Mouse (Mus musculus): ENCODE results near the gene Smim23. TPM values are rescaled to one million over a fixed set of nuclear protein-coding genes. Genes with fewer than 3 reads are reported as not detected.

Smim23 gene
- polyA plus RNA-seq (2015; fragmentation: Nextera tagmentation; extraction: Ambion mirVana): not detected in 2 replicates

DNA sequence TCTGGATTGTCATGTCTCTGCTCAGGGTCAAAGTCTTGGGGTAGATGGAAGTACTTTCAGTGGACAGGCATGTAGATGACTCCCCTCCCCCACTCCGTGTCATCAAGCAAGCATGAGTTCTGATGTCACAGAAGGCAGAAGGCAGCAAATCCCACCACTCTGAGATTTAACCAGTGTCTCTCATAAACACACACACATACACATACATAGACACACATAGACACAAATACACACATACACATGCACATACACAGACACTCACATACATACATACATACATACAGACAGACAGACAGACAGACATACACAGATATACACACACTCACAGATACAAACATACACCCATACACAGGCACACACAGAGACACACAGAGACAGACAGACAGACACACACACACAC, at the start of gene Smim23:
Gene Smim23, minus strand, starts transcription at position 101 of the 400 bp plus-strand sequence.
- Histone ChIP-seq H3K4me3 (ENCODE audit: low read length) (no peak within 1 kb of the TSS), H3K9me3 (ENCODE audit: low read length) (0 out of 2 replicates have a peak, but pooled peaks cover 2% of the 10 kb centered on the region)
- WGBS: 92% methylated on average over 1 of the region's 1 CpGs

DNA sequence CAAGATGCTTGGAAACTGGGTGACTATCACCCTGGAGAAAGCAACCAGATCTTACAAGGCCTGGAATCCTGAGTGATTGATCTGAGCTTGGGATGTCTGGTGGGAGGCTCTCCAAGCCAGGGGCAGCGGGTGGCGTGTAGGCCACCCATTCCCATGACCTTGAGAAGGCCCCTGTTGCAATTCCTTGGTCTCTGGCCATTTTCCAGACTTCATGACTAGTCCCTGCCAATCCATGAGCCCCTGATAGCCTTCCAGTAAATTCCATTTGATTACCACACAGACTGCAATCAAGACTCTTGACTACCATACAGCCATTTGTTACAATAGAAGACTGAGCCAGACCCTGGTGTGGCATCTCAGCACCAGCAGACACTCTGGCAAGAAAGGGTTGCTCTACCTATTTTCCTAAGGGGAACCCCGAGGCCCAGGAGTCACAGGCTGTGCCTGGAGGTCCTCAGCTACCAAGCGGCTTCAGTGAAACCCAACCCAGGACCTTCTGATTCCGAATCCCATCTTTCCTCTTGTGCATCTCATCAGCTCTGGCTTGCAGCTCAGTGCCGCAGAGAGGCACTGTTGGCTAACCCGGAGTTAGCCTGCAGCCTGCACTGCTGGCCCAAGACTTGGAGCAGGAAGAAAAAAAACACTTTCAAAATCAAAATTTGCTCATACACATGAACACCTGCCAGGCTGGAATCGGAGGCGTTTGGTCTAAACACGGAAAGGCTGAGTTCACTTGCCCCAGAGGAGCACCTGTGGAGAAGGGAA, 44.4 kb upstream of the Smim23 start:
- 83% methylated on average over 10 of the region's 10 CpGs for WGBS
- no peaks in the 10 kb centered on the region for H3K4me1 ChIP-seq (ENCODE audit: insufficient read depth, low read length)
- no peaks in the 10 kb centered on the region for H3K27me3 ChIP-seq (ENCODE audit: insufficient read depth, low read length)
- peaks cover 4% of the 10 kb centered on the region; the same call in 1 of the 2 replicates for H3K9me3 ChIP-seq (ENCODE audit: low read length)
- H3K9ac ChIP-seq (replicated peaks; ENCODE audit: low read length): no peak overlapping the region
- no peak for ATAC-seq (ENCODE audit: low FRiP score, low TSS enrichment)
- H3K36me3 ChIP-seq (ENCODE audit: insufficient read depth, low read length): no peaks in the 10 kb centered on the region
- no peak overlapping the region for H3K4me2 ChIP-seq (replicated peaks; ENCODE audit: low read depth, low read length)
- H3K27ac ChIP-seq (ENCODE audit: low read length): no peak overlapping the region
- H3K4me3 ChIP-seq (ENCODE audit: low read length): no peak overlapping the region

More for the DNA sequence above, at the start of gene Smim23:
- Histone ChIP-seq H3K9ac (replicated peaks; ENCODE audit: low read length) (no peak within 1 kb of the TSS), H3K27me3 (ENCODE audit: insufficient read depth, low read length) (0 out of 2 replicates have a peak, but pooled peaks cover 2% of the 10 kb centered on the region), H3K27ac (ENCODE audit: low read length) (no peak within 1 kb of the TSS), H3K36me3 (ENCODE audit: insufficient read depth, low read length) (no peaks in the 10 kb centered on the region), H3K4me2 (replicated peaks; ENCODE audit: low read depth, low read length) (no peak within 1 kb of the TSS), H3K4me1 (ENCODE audit: insufficient read depth, low read length) (no peaks in the 10 kb centered on the region)
- no peak for ATAC-seq (ENCODE audit: low FRiP score, low TSS enrichment)

DNA sequence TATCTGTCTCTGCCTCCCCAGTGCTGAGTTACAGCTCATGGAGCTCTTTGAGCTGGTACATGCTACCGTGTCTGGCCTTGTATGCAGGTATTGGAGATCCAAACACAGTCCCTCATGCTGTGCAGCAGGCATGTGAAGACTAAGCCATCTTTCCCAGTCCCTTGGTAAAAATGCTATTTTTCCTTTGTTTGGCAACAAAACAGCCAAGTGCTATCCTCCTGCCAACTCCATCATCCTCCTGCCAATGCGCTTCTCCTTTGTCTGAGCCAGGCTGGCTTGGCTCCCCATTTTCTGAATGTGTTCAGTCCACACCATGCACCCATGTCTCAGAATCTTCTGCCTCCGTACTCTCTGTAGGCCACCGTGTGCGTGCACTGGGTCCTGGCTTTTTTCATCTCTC, 40.2 kb upstream of the Smim23 start:
- Histone ChIP-seq H3K4me3 (ENCODE audit: low read length) (no peak overlapping the region), H3K9ac (replicated peaks; ENCODE audit: low read length) (no peak overlapping the region), H3K27me3 (ENCODE audit: insufficient read depth, low read length) (no peaks in the 10 kb centered on the region), H3K4me1 (ENCODE audit: insufficient read depth, low read length) (no peaks in the 10 kb centered on the region), H3K9me3 (ENCODE audit: low read length) (no peaks in the 10 kb centered on the region), H3K27ac (ENCODE audit: low read length) (no peak overlapping the region), H3K4me2 (replicated peaks; ENCODE audit: low read depth, low read length) (no peak overlapping the region), H3K36me3 (ENCODE audit: insufficient read depth, low read length) (no peaks in the 10 kb centered on the region)
- WGBS: 87% methylated on average over 5 of the region's 5 CpGs
- no peak for ATAC-seq (ENCODE audit: low FRiP score, low TSS enrichment)

DNA sequence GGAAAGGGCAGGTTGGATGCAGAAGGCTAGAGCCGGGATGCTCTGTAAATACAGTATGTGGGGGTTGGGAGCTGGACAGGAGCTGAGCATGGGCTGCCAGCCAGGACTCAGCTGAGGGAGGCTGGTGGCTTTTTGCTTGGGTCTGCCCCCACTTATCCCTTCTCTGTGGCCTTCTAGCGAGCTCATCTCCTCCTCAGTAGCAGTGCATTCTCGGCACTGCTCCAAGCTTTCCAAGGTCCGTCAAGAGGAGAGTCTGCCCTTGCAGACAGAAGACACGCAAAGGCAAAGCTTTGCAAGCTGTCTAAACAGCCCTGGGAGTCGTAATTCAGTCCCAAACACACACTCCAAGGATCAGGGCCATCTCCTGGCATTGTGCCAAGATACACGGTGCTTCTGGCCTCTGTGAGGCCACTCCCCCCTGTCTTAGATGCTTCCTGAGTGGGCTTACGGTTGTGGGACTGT, 33.0 kb upstream of the Smim23 start:
- H3K4me2 ChIP-seq (replicated peaks; ENCODE audit: low read depth, low read length): no peak overlapping the region; the same call in 1 of the 2 replicates

DNA sequence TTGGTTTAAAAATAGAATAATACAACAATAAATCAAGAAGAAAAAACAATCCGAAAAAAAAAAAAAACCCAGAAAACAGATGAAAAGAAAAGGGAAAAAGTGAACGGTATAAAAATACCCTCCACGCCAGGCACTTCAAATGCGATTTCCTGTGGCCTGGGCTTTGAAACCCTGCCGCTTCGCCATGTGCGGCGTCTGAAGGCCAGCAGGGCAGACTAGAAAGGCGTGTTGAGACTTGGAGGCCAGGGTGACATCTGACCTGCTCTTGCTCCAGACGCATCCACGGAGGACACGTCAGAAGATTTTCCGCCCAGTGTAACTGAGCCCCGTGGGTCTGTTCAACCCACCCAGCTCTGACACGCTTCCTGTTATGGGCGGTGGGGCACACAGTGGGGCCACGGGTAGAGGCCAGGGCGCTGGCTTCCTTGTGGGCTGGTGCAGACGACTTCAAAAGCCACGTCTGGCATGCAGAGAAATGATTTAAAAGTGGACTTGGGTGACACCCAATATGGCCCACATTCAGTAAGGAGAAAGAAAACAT, 22.3 kb upstream of the Smim23 start:
- Histone ChIP-seq H3K27me3 (ENCODE audit: insufficient read depth, low read length) (no peaks in the 10 kb centered on the region), H3K27ac (ENCODE audit: low read length) (no peak overlapping the region), H3K36me3 (ENCODE audit: insufficient read depth, low read length) (no peaks in the 10 kb centered on the region), H3K9me3 (ENCODE audit: low read length) (no peaks in the 10 kb centered on the region), H3K4me2 (replicated peaks; ENCODE audit: low read depth, low read length) (no peak overlapping the region), H3K4me3 (ENCODE audit: low read length) (no peak overlapping the region), H3K9ac (replicated peaks; ENCODE audit: low read length) (no peak overlapping the region), H3K4me1 (ENCODE audit: insufficient read depth, low read length) (peaks cover 6% of the 10 kb centered on the region)
- 24% methylated on average over 20 of the region's 20 CpGs for WGBS
- no peak for ATAC-seq (ENCODE audit: low FRiP score, low TSS enrichment)

More for the DNA sequence above, 33.0 kb upstream of the Smim23 start:
- whole genome bisulfite sequencing: 2% methylated on average over 8 of the region's 8 CpGs
- Histone ChIP-seq H3K4me3 (ENCODE audit: low read length) (no peak overlapping the region), H3K9me3 (ENCODE audit: low read length) (no peaks in the 10 kb centered on the region), H3K27me3 (ENCODE audit: insufficient read depth, low read length) (no peaks in the 10 kb centered on the region), H3K4me1 (ENCODE audit: insufficient read depth, low read length) (peaks cover 13% of the 10 kb centered on the region), H3K27ac (ENCODE audit: low read length) (no peak overlapping the region), H3K36me3 (ENCODE audit: insufficient read depth, low read length) (no peaks in the 10 kb centered on the region), H3K9ac (replicated peaks; ENCODE audit: low read length) (no peak overlapping the region)
- ATAC-seq (ENCODE audit: low FRiP score, low TSS enrichment): peak; percentile 92

DNA sequence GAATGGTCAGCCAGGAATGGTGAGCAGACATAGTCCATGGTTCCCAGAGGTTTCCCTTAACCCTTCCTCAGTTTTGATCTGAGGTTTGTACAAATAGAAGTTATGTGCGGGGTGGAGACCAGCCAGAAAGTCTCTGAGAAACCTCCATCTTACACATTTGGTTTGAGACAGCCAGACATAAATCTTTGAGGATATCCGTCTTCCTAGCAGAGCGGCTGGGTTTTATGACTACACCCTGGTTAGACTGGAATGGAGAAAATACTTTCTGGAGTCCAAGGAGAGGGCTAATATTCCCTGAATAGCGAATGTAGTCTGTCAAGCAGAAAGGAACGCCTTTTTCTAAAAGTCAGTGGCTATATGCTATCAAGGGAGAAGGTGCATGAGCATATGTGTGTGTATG, 16.8 kb upstream of the Smim23 start:
- Histone ChIP-seq H3K27me3 (ENCODE audit: insufficient read depth, low read length) (no peaks in the 10 kb centered on the region), H3K36me3 (ENCODE audit: insufficient read depth, low read length) (no peaks in the 10 kb centered on the region), H3K9ac (replicated peaks; ENCODE audit: low read length) (no peak overlapping the region), H3K4me3 (ENCODE audit: low read length) (no peak overlapping the region), H3K27ac (ENCODE audit: low read length) (no peak overlapping the region), H3K4me1 (ENCODE audit: insufficient read depth, low read length) (peaks cover 13% of the 10 kb centered on the region), H3K9me3 (ENCODE audit: low read length) (no peaks in the 10 kb centered on the region), H3K4me2 (replicated peaks; ENCODE audit: low read depth, low read length) (no peak overlapping the region)
- WGBS: 23% methylated on average over 5 of the region's 5 CpGs
- peak; percentile 42; the same call in 1 of the 2 replicates for ATAC-seq (ENCODE audit: low FRiP score, low TSS enrichment)

DNA sequence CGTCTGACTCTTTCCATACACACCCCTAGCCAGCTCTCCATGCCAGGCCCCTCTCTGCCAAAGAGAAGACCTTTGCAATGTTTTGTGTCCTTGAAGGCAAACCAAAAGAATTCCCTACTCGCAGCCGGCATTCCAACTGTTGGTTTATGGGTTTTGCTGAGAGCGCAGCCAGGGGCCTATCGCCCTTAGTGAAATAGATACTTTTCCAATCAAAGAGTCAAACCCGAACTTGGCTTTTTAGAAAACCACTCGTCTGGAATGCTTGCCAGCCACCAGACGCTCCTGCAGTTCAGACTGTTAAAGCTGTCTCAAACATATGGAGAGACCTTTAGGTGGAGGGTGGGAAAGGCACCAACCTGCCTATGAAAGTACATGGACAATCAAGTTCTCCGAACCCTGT, 15.9 kb upstream of the Smim23 start:
- no peak overlapping the region for H3K27ac ChIP-seq (ENCODE audit: low read length)
- peaks cover 19% of the 10 kb centered on the region for H3K4me1 ChIP-seq (ENCODE audit: insufficient read depth, low read length)
- ATAC-seq (ENCODE audit: low FRiP score, low TSS enrichment): no peak
- H3K4me2 ChIP-seq (replicated peaks; ENCODE audit: low read depth, low read length): no peak overlapping the region
- no peaks in the 10 kb centered on the region for H3K27me3 ChIP-seq (ENCODE audit: insufficient read depth, low read length)
- 43% methylated on average over 9 of the region's 9 CpGs for WGBS
- no peaks in the 10 kb centered on the region for H3K36me3 ChIP-seq (ENCODE audit: insufficient read depth, low read length)
- H3K9ac ChIP-seq (replicated peaks; ENCODE audit: low read length): no peak overlapping the region
- no peak overlapping the region for H3K4me3 ChIP-seq (ENCODE audit: low read length)
- no peaks in the 10 kb centered on the region for H3K9me3 ChIP-seq (ENCODE audit: low read length)

DNA sequence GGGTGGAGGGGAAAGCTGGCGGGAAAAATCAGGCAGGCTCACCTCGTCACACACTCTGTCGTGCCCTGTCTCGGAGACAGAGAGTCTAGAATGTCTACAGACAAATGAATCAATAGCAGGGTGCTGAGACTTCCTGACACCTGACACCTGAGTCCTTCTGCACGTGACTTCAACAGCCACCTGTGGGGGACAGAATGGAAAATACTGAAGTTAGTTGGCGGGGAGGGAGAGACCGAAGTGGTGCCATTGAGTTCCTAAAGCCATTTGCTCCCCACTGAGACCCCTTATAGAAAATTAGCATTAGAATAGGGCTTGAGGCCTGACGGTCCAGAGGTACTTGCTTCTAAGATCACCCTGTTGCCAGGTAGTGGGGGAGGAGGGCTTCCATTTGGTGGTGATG, 10.6 kb upstream of the Smim23 start:
- Histone ChIP-seq H3K9ac (replicated peaks; ENCODE audit: low read length) (no peak overlapping the region), H3K27ac (ENCODE audit: low read length) (no peak overlapping the region), H3K9me3 (ENCODE audit: low read length) (no peaks in the 10 kb centered on the region), H3K4me3 (ENCODE audit: low read length) (no peak overlapping the region), H3K27me3 (ENCODE audit: insufficient read depth, low read length) (no peaks in the 10 kb centered on the region), H3K4me1 (ENCODE audit: insufficient read depth, low read length) (peaks cover 19% of the 10 kb centered on the region), H3K4me2 (replicated peaks; ENCODE audit: low read depth, low read length) (peak overlapping the region; percentile 14), H3K36me3 (ENCODE audit: insufficient read depth, low read length) (no peaks in the 10 kb centered on the region)
- peak; percentile 67; the same call in 1 of the 2 replicates for ATAC-seq (ENCODE audit: low FRiP score, low TSS enrichment)
- 11% methylated on average over 8 of the region's 8 CpGs for WGBS

DNA sequence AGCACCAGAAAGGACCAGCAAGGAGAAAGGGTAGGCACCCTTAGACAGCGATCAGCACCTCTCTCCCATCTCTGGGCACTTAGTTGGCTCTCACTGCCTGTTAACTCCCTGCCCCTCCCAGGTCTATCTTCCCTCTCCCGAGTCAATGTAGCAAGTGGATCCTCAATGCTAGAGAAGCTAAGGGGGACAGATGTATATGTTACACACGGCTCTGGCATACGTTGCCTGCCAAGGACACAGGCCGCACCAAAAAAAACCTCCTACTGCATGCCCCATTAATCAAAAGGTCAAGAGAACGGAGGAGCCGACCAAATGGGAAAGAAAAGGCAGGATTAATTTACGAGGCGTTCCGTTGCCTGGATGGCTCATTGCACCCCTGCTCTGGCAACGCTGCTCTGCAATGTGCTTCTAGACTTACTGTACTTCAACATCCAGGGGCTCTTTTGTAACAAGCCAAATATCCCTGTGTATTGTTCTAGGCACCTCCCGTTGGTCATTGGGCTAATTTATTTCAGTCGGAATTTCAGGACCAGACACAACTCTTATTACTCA, 10.0 kb upstream of the Smim23 start:
- peak; percentile 81 for ATAC-seq (ENCODE audit: low FRiP score, low TSS enrichment)
- Histone ChIP-seq H3K4me2 (replicated peaks; ENCODE audit: low read depth, low read length) (peak overlapping the region; percentile 14), H3K27me3 (ENCODE audit: insufficient read depth, low read length) (no peaks in the 10 kb centered on the region), H3K4me1 (ENCODE audit: insufficient read depth, low read length) (peaks cover 19% of the 10 kb centered on the region), H3K9ac (replicated peaks; ENCODE audit: low read length) (no peak overlapping the region), H3K36me3 (ENCODE audit: insufficient read depth, low read length) (no peaks in the 10 kb centered on the region), H3K4me3 (ENCODE audit: low read length) (no peak overlapping the region), H3K27ac (ENCODE audit: low read length) (no peak overlapping the region), H3K9me3 (ENCODE audit: low read length) (no peaks in the 10 kb centered on the region)
- WGBS: 5% methylated on average over 13 of the region's 13 CpGs

DNA sequence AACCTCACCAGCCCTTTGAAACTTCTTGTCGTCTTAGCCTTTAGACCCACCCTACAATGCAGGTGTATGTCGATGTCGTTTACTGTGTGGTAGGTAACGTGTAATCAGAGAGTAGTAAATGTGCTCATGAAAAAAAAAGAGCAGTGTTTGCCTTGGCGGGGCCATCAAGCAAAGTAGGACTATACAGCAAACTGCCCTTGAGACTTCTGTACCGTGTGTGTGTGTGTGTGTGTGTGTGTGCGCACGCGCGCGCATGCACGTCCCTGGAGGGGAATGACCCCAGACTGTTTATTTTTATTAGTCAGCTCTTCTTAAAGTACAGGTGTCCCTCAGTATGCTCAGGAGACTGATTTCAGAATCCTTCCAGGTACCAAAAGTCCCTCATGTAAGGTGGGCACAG, 6.8 kb downstream of the Smim23 start:
- ATAC-seq (ENCODE audit: low FRiP score, low TSS enrichment): no peak

More for the DNA sequence above, 6.8 kb downstream of the Smim23 start:
- no peak overlapping the region for H3K4me2 ChIP-seq (replicated peaks; ENCODE audit: low read depth, low read length)
- H3K9me3 ChIP-seq (ENCODE audit: low read length): no peaks in the 10 kb centered on the region
- 87% methylated on average over 12 of the region's 12 CpGs for whole genome bisulfite sequencing
- 0 out of 2 replicates have a peak, but pooled peaks cover 5% of the 10 kb centered on the region for H3K27me3 ChIP-seq (ENCODE audit: insufficient read depth, low read length)
- H3K4me3 ChIP-seq (ENCODE audit: low read length): no peak overlapping the region
- H3K27ac ChIP-seq (ENCODE audit: low read length): no peak overlapping the region
- no peaks in the 10 kb centered on the region for H3K36me3 ChIP-seq (ENCODE audit: insufficient read depth, low read length)
- H3K9ac ChIP-seq (replicated peaks; ENCODE audit: low read length): no peak overlapping the region
- no peaks in the 10 kb centered on the region for H3K4me1 ChIP-seq (ENCODE audit: insufficient read depth, low read length)

Measured in kidney, embryonic 16.5 days (tissue).